Mouse (Mus musculus): Measurements from ENCODE around the gene Nhs.

GRCm38 (mm10) chrX:161873511-161873910 lies 286.0 kb downstream of the Nhs start:
- no peak for TF ChIP-seq EP300 (IDR thresholded peaks at IDR 0.05; ENCODE audit: insufficient read depth, low read depth, low read length)
- peak; percentile 63 for TF ChIP-seq CTCF (IDR thresholded peaks at IDR 0.05)
- TF ChIP-seq POLR2A (IDR thresholded peaks at IDR 0.05; ENCODE audit: insufficient read depth, low read depth, low read length): no peak

Data from heart, adult 2 months (tissue).